Mouse (Mus musculus) testis, adult 2 months (tissue): ENCODE measurements around the gene Abcb8. TPM values are rescaled to one million over a fixed set of nuclear protein-coding genes. Genes with fewer than 3 reads are reported as not detected.

Experiments used
- H3K27ac ChIP-seq: fragments of 200-500 bp; 2 replicates; pipeline ENCODE4 v1.5.1; 2012; ENCODE audit warnings: low read depth, low read length; ENCODE audit not compliant: control insufficient read depth, insufficient read depth
- H3K27me3 ChIP-seq: fragments of 200-500 bp; 2 replicates; pipeline ENCODE4 v1.6.1; 2012; ENCODE audit warnings: mild to moderate bottlenecking, low read length, moderate library complexity; ENCODE audit not compliant: control insufficient read depth, insufficient read depth
- H3K36me3 ChIP-seq: fragments of 200-500 bp; 2 replicates; pipeline ENCODE4 v1.6.1; 2012; ENCODE audit warnings: mild to moderate bottlenecking, low read length; ENCODE audit not compliant: control insufficient read depth, insufficient read depth
- H3K4me1 ChIP-seq: fragments of 200-500 bp; 2 replicates; pipeline ENCODE4 v1.6.1; 2012; ENCODE audit warnings: low read length; ENCODE audit not compliant: control insufficient read depth, insufficient read depth
- H3K4me3 ChIP-seq: fragments of 200-500 bp; 2 replicates; pipeline ENCODE4 v1.5.1; 2012; ENCODE audit warnings: low read depth, mild to moderate bottlenecking, low read length, moderate library complexity, mixed read lengths; ENCODE audit not compliant: control insufficient read depth
- CTCF ChIP-seq: fragments of 200-500 bp; IDR thresholded peaks from 2 replicates; pipeline ENCODE4 v1.5.1; 2012; ENCODE audit warnings: low read depth, mild to moderate bottlenecking, inconsistent platforms, low read length, moderate library complexity; ENCODE audit not compliant: control insufficient read depth, insufficient read depth, insufficient replicate concordance
- polyA plus RNA-seq: library from polyadenylated mRNA; depleted of rRNA; stranded (reverse); fragments of >200 nt; gene quantifications from 2 replicates; pipeline ENCODE4 v1.2.3, GENCODE M21; 2012; rRNA removed

The Abcb8 gene
- polyA plus RNA-seq, 1 experiment: 28.1 TPM

GRCm38 (mm10) chr5:24455613-24456012, 62.1 kb downstream of the Abcb8 start:
- TF ChIP-seq CTCF: no peak
- no peaks in the 10 kb centered on the region for H3K36me3 ChIP-seq
- H3K27ac ChIP-seq: no peak overlapping the region
- H3K4me3 ChIP-seq: no peak overlapping the region
- no peaks in the 10 kb centered on the region for H3K27me3 ChIP-seq
- H3K4me1 ChIP-seq: peaks cover 9% of the 10 kb centered on the region

Other genes with a start within 250 kb of the Abcb8 start
- gene Nupl2, start 228.7 kb upstream of the Abcb8 start, polyA plus RNA-seq: 52.1 and 59.8 TPM in 2 replicates
- gene Kcnh2, start 42.1 kb upstream of the Abcb8 start, polyA plus RNA-seq: 23.6 and 26.2 TPM in 2 replicates
- 1.9 and 2.2 TPM in 2 replicates for gene Nos3, start 28.9 kb upstream of the Abcb8 start, polyA plus RNA-seq
- 1.1 and 1.3 TPM in 2 replicates for gene Atg9b, start 1.5 kb upstream of the Abcb8 start, polyA plus RNA-seq
- 1.1 and 1.7 TPM in 2 replicates for gene Asic3, start 19.7 kb downstream of the Abcb8 start, polyA plus RNA-seq
- gene Cdk5, start 29.9 kb downstream of the Abcb8 start, polyA plus RNA-seq: 40.6 and 52.3 TPM in 2 replicates
- 46.4 and 46.9 TPM in 2 replicates for gene Slc4a2, start 30.2 kb downstream of the Abcb8 start, polyA plus RNA-seq
- gene Fastk, start 51.6 kb downstream of the Abcb8 start, polyA plus RNA-seq: 243 and 247 TPM in 2 replicates
- gene Tmub1, start 54.2 kb downstream of the Abcb8 start, polyA plus RNA-seq: 5.7 and 6.2 TPM in 2 replicates
- 29.5 and 31.0 TPM in 2 replicates for gene Agap3, start 58.5 kb downstream of the Abcb8 start, polyA plus RNA-seq
- 0.11 and 0.16 TPM in 2 replicates for gene Gbx1, start 133.5 kb downstream of the Abcb8 start, polyA plus RNA-seq
- 0.46 and 0.52 TPM in 2 replicates for gene Asb10, start 147.3 kb downstream of the Abcb8 start, polyA plus RNA-seq
- 108 and 117 TPM in 2 replicates for gene 4931409K22Rik, start 163.1 kb downstream of the Abcb8 start, polyA plus RNA-seq
- 184 and 194 TPM in 2 replicates for gene Abcf2, start 183.8 kb downstream of the Abcb8 start, polyA plus RNA-seq
- 9.1 and 12.4 TPM in 2 replicates for gene Chpf2, start 193.1 kb downstream of the Abcb8 start, polyA plus RNA-seq
- gene Smarcd3, start 230.7 kb downstream of the Abcb8 start, polyA plus RNA-seq: 5.0 and 16.5 TPM in 2 replicates